Mouse (Mus musculus): ENCODE data around the gene Golga5. TPM values are rescaled to one million over a fixed set of nuclear protein-coding genes. Genes with fewer than 3 reads are reported as not detected.

The Golga5 gene
- polyA plus RNA-seq, 1 experiment, result 0.53 TPM

GRCm38 (mm10) chr12:102498726-102499125 lies 29.8 kb downstream of the Golga5 start:
- TF ChIP-seq TAL1 (IDR thresholded peaks at IDR 0.05; ENCODE audit: low read length) (no peak), GATA1 (IDR thresholded peaks at IDR 0.05; ENCODE audit: low read length) (no peak)
- H3K36me3 ChIP-seq (ENCODE audit: control insufficient read depth), result peaks cover 46% of the 10 kb centered on the region
- no peaks in the 10 kb centered on the region for H3K27me3 ChIP-seq (ENCODE audit: control insufficient read depth)

DNA sequence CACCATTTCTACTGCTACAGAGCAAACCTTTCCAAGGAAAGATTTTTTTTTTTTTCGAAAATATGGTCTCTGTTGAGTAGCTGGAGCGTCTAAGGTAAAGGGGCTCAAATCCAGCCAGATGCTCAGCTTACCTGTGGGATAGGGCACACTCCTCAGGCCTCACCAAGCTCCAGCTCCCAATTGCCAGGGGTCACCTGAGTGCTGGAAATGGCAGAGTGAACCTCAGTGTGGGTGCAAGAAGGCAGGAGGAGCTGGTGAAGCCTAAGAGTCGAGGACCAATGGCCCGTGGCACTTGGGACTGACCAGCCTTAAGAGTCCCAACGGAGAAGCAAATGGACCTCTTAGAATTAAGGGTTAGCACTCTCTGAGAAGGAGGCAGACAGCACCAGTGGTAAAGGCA lies 30.3 kb downstream of the Golga5 start:
- H3K27me3 ChIP-seq (ENCODE audit: control insufficient read depth), result no peaks in the 10 kb centered on the region
- H3K9me3 ChIP-seq (ENCODE audit: control insufficient read depth, low read length), result no peaks in the 10 kb centered on the region
- H3K4me1 ChIP-seq (ENCODE audit: control insufficient read depth), result no peaks in the 10 kb centered on the region
- peaks cover 42% of the 10 kb centered on the region for H3K36me3 ChIP-seq (ENCODE audit: control insufficient read depth)
- H3K4me3 ChIP-seq (replicated peaks), result no peak overlapping the region
- TF ChIP-seq GATA1 (IDR thresholded peaks at IDR 0.05; ENCODE audit: low read length) (no peak), TAL1 (IDR thresholded peaks at IDR 0.05; ENCODE audit: low read length) (no peak)

More at GRCm38 (mm10) chr12:102498726-102499125, 29.8 kb downstream of the Golga5 start:
- Histone ChIP-seq H3K4me1 (ENCODE audit: control insufficient read depth) (no peaks in the 10 kb centered on the region), H3K4me3 (replicated peaks) (no peak overlapping the region), H3K9me3 (ENCODE audit: control insufficient read depth, low read length) (no peaks in the 10 kb centered on the region)

DNA sequence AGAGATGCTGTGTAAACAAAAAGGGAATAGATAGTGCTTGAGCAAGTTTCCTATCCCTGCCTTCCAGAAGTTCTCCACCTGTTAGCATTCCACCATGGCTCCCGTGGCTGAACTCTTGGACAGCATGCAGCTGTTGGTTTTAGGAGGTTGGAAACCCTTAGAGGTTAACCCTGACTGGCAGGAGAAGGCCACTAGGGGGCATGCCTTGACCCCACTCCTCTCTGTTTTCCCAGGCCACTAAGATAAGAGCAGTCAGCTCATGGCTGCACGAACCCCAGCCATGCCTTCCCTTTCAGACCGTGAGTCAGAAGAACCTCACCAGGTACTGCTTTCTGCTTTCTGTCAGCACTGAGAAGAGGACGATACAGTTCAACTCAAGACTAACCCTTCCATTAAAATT lies 30.8 kb downstream of the Golga5 start:
- Histone ChIP-seq H3K4me1 (ENCODE audit: control insufficient read depth) (no peaks in the 10 kb centered on the region), H3K27me3 (ENCODE audit: control insufficient read depth) (no peaks in the 10 kb centered on the region), H3K36me3 (ENCODE audit: control insufficient read depth) (peaks cover 40% of the 10 kb centered on the region), H3K4me3 (replicated peaks) (no peak overlapping the region), H3K9me3 (ENCODE audit: control insufficient read depth, low read length) (no peaks in the 10 kb centered on the region)
- no peak for TF ChIP-seq GATA1 (IDR thresholded peaks at IDR 0.05; ENCODE audit: low read length)
- no peak for TF ChIP-seq TAL1 (IDR thresholded peaks at IDR 0.05; ENCODE audit: low read length)

- H3K9me3 ChIP-seq (ENCODE audit: control insufficient read depth, low read length), result no peaks in the 10 kb centered on the region
- H3K36me3 ChIP-seq (ENCODE audit: control insufficient read depth), result peaks cover 32% of the 10 kb centered on the region
- H3K4me3 ChIP-seq (replicated peaks), result no peak overlapping the region
- H3K4me1 ChIP-seq (ENCODE audit: control insufficient read depth), result peaks cover 8% of the 10 kb centered on the region
- no peaks in the 10 kb centered on the region for H3K27me3 ChIP-seq (ENCODE audit: control insufficient read depth)
- TF ChIP-seq TAL1 (IDR thresholded peaks at IDR 0.05; ENCODE audit: low read length), result no peak
- no peak for TF ChIP-seq GATA1 (IDR thresholded peaks at IDR 0.05; ENCODE audit: low read length)
Observed at GRCm38 (mm10) chr12:102501038-102501437, 32.1 kb downstream of the Golga5 start.

DNA sequence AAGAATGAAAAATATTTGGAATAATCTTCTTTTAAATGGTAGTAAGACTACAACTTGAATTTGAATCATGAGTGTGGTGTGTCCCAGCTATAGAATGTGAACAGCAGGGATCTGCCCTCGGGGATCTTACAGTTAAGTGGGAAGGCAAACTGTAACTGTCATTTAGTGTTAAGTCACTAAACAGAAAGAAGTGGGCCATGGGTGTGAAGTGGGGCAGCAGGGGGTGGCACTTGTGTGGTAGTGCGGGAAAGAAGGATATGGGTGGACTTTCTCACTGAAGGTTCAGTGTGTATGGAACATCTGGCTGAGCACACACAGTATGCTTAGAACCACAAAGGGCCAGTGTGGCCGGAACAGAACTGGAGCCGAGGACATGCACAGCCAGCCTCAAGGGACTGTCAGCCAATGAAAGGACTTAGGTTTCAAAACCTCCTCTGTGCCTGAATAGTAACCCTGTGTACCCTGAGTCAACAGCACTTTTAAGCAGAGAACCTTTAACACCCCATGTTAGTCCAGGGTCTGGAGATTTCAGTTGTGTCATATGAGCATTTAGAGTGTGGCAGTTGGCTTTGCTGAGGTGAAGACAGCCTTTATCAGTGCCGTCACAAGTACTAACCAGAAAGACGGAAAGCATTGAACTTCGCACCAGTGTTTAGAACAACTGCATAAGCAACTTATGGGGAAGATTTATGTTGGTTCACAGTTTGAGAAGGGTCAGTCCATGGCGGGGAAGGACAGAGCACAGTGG lies 33.1 kb downstream of the Golga5 start:
- H3K9me3 ChIP-seq (ENCODE audit: control insufficient read depth, low read length), result no peaks in the 10 kb centered on the region
- peaks cover 23% of the 10 kb centered on the region for H3K36me3 ChIP-seq (ENCODE audit: control insufficient read depth)
- no peak overlapping the region for H3K4me3 ChIP-seq (replicated peaks)
- TF ChIP-seq TAL1 (IDR thresholded peaks at IDR 0.05; ENCODE audit: low read length) (no peak), GATA1 (IDR thresholded peaks at IDR 0.05; ENCODE audit: low read length) (no peak)
- peaks cover 9% of the 10 kb centered on the region for H3K4me1 ChIP-seq (ENCODE audit: control insufficient read depth)
- H3K27me3 ChIP-seq (ENCODE audit: control insufficient read depth), result no peaks in the 10 kb centered on the region

- TF ChIP-seq GATA1 (IDR thresholded peaks at IDR 0.05; ENCODE audit: low read length) (no peak), TAL1 (IDR thresholded peaks at IDR 0.05; ENCODE audit: low read length) (no peak)
- H3K9me3 ChIP-seq (ENCODE audit: control insufficient read depth, low read length), result no peaks in the 10 kb centered on the region
- no peaks in the 10 kb centered on the region for H3K36me3 ChIP-seq (ENCODE audit: control insufficient read depth)
- no peaks in the 10 kb centered on the region for H3K27me3 ChIP-seq (ENCODE audit: control insufficient read depth)
- no peak overlapping the region for H3K4me3 ChIP-seq (replicated peaks)
- peaks cover 9% of the 10 kb centered on the region for H3K4me1 ChIP-seq (ENCODE audit: control insufficient read depth)
Observed at GRCm38 (mm10) chr12:102505131-102505713, 36.3 kb downstream of the Golga5 start.

DNA sequence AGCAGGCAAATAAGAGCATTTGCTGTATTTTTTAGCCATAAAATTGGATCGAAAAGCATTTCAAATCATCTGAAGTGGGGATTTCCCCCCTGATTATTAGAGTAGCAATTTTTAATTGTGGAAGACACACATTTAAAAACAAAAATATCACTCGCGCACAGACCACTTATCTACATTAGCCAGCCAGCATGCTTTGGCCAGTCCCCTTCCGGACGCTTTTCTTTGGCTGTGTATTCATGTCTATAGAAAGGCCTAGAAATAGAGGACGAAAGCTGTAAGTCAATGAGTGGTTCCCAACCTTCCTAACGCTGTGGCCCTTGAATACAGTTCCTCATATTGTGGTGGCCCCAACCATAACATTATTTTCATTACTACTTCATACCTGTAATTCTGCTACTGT lies 37.0 kb downstream of the Golga5 start:
- H3K4me3 ChIP-seq (replicated peaks), result no peak overlapping the region
- H3K27me3 ChIP-seq (ENCODE audit: control insufficient read depth), result no peaks in the 10 kb centered on the region
- H3K36me3 ChIP-seq (ENCODE audit: control insufficient read depth), result no peaks in the 10 kb centered on the region
- no peak for TF ChIP-seq GATA1 (IDR thresholded peaks at IDR 0.05; ENCODE audit: low read length)
- H3K9me3 ChIP-seq (ENCODE audit: control insufficient read depth, low read length), result no peaks in the 10 kb centered on the region
- peaks cover 9% of the 10 kb centered on the region for H3K4me1 ChIP-seq (ENCODE audit: control insufficient read depth)

GRCm38 (mm10) chr12:102511363-102511762 lies 42.4 kb downstream of the Golga5 start:
- TF ChIP-seq GATA1 (IDR thresholded peaks at IDR 0.05; ENCODE audit: low read length) (no peak), TAL1 (IDR thresholded peaks at IDR 0.05; ENCODE audit: low read length) (no peak)
- Histone ChIP-seq H3K9me3 (ENCODE audit: control insufficient read depth, low read length) (no peaks in the 10 kb centered on the region), H3K4me1 (ENCODE audit: control insufficient read depth) (no peaks in the 10 kb centered on the region), H3K36me3 (ENCODE audit: control insufficient read depth) (no peaks in the 10 kb centered on the region), H3K27me3 (ENCODE audit: control insufficient read depth) (no peaks in the 10 kb centered on the region), H3K4me3 (replicated peaks) (no peak overlapping the region)

- no peak for TF ChIP-seq TAL1 (IDR thresholded peaks at IDR 0.05; ENCODE audit: low read length)
- no peak for TF ChIP-seq GATA1 (IDR thresholded peaks at IDR 0.05; ENCODE audit: low read length)
- H3K4me3 ChIP-seq (replicated peaks), result no peak overlapping the region
- H3K9me3 ChIP-seq (ENCODE audit: control insufficient read depth, low read length), result no peaks in the 10 kb centered on the region
- no peaks in the 10 kb centered on the region for H3K4me1 ChIP-seq (ENCODE audit: control insufficient read depth)
- no peaks in the 10 kb centered on the region for H3K27me3 ChIP-seq (ENCODE audit: control insufficient read depth)
- no peaks in the 10 kb centered on the region for H3K36me3 ChIP-seq (ENCODE audit: control insufficient read depth)
Observed at GRCm38 (mm10) chr12:102514151-102514550, 45.2 kb downstream of the Golga5 start.
